Mouse (Mus musculus) thymus, adult 2 months (tissue): Measurements from ENCODE around the gene Sec31a. TPM values are rescaled to one million over a fixed set of nuclear protein-coding genes. Genes with fewer than 3 reads are reported as not detected.
A peak's percentile ranks its signal among the peaks of the same experiment; 100 is the strongest.

Experiments used
- DNase-seq: peaks from one replicate; pipeline ENCODE4 v3.0.0; 2021
- H3K27ac ChIP-seq: fragments of 200-500 bp; 2 replicates; pipeline ENCODE4 v1.5.1; 2012; ENCODE audit warnings: low read length, control low read depth; ENCODE audit not compliant: control insufficient read depth, insufficient read depth
- H3K27me3 ChIP-seq: fragments of 200-500 bp; 2 replicates; pipeline ENCODE4 v1.6.1; 2012; ENCODE audit warnings: mild to moderate bottlenecking, low read length, moderate library complexity, mixed read lengths; ENCODE audit not compliant: control insufficient read depth, insufficient read depth
- H3K36me3 ChIP-seq: fragments of 200-500 bp; 2 replicates; pipeline ENCODE4 v1.6.1; 2012; ENCODE audit warnings: mild to moderate bottlenecking, low read length, moderate library complexity; ENCODE audit not compliant: control insufficient read depth, insufficient read depth
- H3K4me1 ChIP-seq: fragments of 200-500 bp; replicated peaks from 2 replicates; pipeline ENCODE4 v1.6.1; 2012; ENCODE audit warnings: low read length; ENCODE audit not compliant: control insufficient read depth, insufficient read depth
- H3K4me3 ChIP-seq: fragments of 200-500 bp; 2 replicates; pipeline ENCODE4 v1.5.1; 2012; ENCODE audit warnings: mild to moderate bottlenecking, low read length, control low read depth, moderate library complexity; ENCODE audit not compliant: control insufficient read depth, insufficient read depth
- CTCF ChIP-seq: fragments of 200-500 bp; IDR thresholded peaks from 2 replicates; pipeline ENCODE4 v1.5.1; 2012; ENCODE audit warnings: mild to moderate bottlenecking, control low read depth, low read length, moderate library complexity, borderline replicate concordance; ENCODE audit not compliant: control insufficient read depth, poor library complexity, insufficient read depth; ENCODE audit errors: extremely low read depth
- POLR2A ChIP-seq: fragments of 200-500 bp; IDR thresholded peaks from 2 replicates; pipeline ENCODE4 v1.6.1; 2012; ENCODE audit warnings: mild to moderate bottlenecking, low read length, control low read depth, moderate library complexity; ENCODE audit not compliant: control insufficient read depth, poor library complexity, insufficient read depth; ENCODE audit errors: extremely low read depth
- WGBS: fragments of 180-500 bp; shearing (Covaris S2); methylation state at CpG from one replicate; pipeline ENCODE4 v1.1.7; 2018; 5-methylcytosine and 5-hydroxymethylcytosine counted together
- polyA plus RNA-seq: library from polyadenylated mRNA; depleted of rRNA; stranded (reverse); fragments of >200 nt; gene quantifications from 2 replicates; pipeline ENCODE4 v1.2.3, GENCODE M21; 2012

The Sec31a gene
- polyA plus RNA-seq, 1 experiment = 222 TPM

DNA sequence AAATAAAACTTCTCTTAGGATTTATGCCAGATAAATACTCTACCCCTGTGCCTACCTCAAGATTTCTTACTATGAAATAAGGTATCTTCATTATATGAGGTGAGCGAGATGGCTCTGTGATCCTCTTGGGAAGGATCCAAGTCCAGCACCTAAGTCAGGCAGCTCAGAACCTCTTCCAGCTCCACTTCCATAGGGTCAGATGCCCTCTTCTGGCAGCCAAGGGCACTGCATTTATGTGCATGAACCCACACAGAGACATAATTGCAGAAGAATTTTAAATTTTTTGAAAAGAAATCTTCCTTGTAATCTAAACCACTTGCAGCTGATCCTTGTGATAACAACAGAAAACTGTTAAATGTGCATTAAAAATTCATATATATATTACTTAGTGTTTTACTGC is 70.9 kb downstream of the Sec31a start:
- no peak for TF ChIP-seq POLR2A
- no peak for TF ChIP-seq CTCF
- Histone ChIP-seq H3K4me3 (no peak overlapping the region), H3K27ac (no peak overlapping the region), H3K36me3 (no peaks in the 10 kb centered on the region), H3K4me1 (no peaks in the 10 kb centered on the region), H3K27me3 (no peaks in the 10 kb centered on the region)
- WGBS = 94% methylated on average over 1 of the region's 1 CpGs
- DNase-seq = peak; percentile 46

DNA sequence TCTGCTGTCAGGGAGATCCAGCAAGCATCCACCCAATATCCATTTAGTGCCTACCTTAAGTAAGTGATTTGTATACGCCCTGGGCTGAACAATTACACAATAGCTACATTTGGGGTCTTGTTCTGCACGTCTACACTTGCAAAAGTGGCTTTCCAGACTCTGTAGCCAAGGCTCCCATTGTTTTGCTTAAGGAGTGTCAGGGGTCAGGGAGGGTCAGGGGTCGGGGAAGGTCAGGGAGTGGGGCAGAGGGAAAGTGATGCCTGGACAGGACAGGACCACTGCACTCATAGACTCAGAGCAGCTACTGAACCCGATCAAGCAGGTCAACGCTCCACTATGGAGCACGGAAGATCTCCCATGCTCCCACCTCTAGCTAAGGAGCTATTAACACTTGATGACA is 72.9 kb downstream of the Sec31a start:
- no peaks in the 10 kb centered on the region for H3K36me3 ChIP-seq
- TF ChIP-seq POLR2A (no peak), CTCF (no peak)
- 90% methylated on average over 6 of the region's 6 CpGs for WGBS

DNA sequence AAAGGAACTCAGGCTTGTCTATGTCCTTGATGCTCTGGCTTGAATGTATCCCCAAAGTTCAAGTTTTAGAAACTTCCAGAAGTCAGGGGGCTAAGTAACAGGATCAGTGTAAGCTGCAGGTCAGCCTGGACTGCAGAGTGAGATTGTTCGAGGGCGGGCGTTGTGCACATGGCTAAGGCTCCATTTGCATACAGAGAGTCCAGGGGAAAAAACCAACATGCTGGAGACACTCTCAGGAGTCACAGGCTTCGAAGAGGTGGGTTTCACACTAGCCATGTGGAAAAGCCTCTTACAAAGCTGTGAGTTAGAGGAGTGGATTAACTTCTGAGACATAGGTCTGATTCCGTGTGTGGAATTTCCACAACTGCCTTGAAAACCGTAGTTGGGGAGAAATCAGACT is 73.6 kb downstream of the Sec31a start:
- no peaks in the 10 kb centered on the region for H3K36me3 ChIP-seq
- no peak overlapping the region for H3K4me3 ChIP-seq
- no peak overlapping the region for H3K27ac ChIP-seq
- WGBS = 93% methylated on average over 6 of the region's 6 CpGs
- H3K4me1 ChIP-seq = no peaks in the 10 kb centered on the region
- no peak for TF ChIP-seq POLR2A
- TF ChIP-seq CTCF = no peak
- DNase-seq = no peak
- H3K27me3 ChIP-seq = no peaks in the 10 kb centered on the region

More for the DNA sequence above, 72.9 kb downstream of the Sec31a start:
- no peak overlapping the region for H3K4me3 ChIP-seq
- no peak overlapping the region for H3K27ac ChIP-seq
- no peaks in the 10 kb centered on the region for H3K27me3 ChIP-seq
- DNase-seq = no peak
- H3K4me1 ChIP-seq = no peaks in the 10 kb centered on the region

DNA sequence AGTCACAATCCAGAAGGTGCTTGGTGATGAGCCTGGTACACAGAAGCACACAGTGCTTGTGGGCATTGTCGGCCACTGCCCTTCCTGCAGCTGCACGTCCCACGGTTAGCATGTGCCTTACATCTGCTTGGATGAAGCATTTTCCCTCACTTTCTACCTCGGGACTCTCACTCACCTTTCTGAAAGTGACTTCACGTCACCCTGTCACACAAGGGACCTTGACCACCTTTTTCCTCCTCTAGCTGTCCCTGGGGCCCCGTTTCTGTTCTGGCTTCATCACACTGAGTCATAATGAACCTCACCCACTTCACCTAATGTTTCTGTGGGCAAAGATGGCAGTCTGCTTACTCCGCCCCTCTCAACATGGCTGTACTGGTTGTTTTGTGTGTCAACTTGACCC is 75.0 kb downstream of the Sec31a start:
- no peaks in the 10 kb centered on the region for H3K4me1 ChIP-seq
- no peak overlapping the region for H3K4me3 ChIP-seq
- DNase-seq = no peak
- TF ChIP-seq CTCF (no peak), POLR2A (no peak)
- H3K36me3 ChIP-seq = no peaks in the 10 kb centered on the region
- WGBS = 93% methylated on average over 7 of the region's 7 CpGs
- H3K27me3 ChIP-seq = no peaks in the 10 kb centered on the region
- no peak overlapping the region for H3K27ac ChIP-seq

DNA sequence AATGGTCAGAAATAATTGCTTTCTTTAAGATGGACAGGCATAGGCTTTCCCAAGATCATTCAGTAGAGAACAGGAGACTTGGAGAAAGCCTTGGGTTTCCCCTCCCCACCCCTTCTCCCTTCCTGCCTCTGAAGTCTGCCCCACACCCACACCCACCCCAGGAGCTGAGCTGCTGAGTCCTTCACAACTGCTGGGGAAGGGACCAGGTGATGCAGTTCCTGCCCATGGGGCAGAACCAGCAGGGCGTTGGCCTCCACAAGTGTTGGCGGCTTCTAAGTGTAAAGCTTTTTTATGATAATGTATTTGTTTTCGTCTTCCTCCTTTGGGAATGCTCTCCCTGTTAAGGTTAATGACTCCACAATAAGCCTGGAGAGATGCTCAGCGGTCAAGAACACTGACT is 78.2 kb downstream of the Sec31a start:
- WGBS = 93% methylated on average over 4 of the region's 4 CpGs
- TF ChIP-seq POLR2A (no peak), CTCF (no peak)
- Histone ChIP-seq H3K4me1 (no peaks in the 10 kb centered on the region), H3K36me3 (no peaks in the 10 kb centered on the region), H3K27me3 (no peaks in the 10 kb centered on the region; the same call in 1 of the 2 replicates), H3K27ac (no peak overlapping the region), H3K4me3 (no peak overlapping the region)
- DNase-seq = no peak

DNA sequence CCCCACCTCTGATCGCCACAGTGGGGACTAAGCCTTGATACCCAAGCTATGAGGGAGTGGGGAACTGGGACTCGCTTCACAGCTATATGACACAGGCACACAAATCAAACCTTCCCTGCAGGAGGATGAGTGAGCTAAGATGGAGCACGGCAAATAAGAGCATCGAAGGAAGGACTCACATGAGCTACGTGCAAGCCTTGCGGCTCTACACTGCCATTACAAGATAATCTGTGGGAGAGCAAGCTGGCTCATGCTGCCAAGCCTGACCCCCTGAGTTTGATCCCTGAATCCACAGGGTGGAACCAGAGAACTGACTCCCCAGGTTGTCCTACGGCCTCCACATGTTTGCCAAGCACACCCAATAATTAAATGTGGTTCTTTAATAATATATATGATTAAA is 79.2 kb downstream of the Sec31a start:
- H3K36me3 ChIP-seq = no peaks in the 10 kb centered on the region
- WGBS = 91% methylated on average over 7 of the region's 7 CpGs
- no peak overlapping the region for H3K4me3 ChIP-seq
- no peak for TF ChIP-seq POLR2A
- TF ChIP-seq CTCF = no peak
- H3K4me1 ChIP-seq = no peaks in the 10 kb centered on the region
- no peak for DNase-seq
- H3K27ac ChIP-seq = no peak overlapping the region
- H3K27me3 ChIP-seq = no peaks in the 10 kb centered on the region; the same call in 1 of the 2 replicates

DNA sequence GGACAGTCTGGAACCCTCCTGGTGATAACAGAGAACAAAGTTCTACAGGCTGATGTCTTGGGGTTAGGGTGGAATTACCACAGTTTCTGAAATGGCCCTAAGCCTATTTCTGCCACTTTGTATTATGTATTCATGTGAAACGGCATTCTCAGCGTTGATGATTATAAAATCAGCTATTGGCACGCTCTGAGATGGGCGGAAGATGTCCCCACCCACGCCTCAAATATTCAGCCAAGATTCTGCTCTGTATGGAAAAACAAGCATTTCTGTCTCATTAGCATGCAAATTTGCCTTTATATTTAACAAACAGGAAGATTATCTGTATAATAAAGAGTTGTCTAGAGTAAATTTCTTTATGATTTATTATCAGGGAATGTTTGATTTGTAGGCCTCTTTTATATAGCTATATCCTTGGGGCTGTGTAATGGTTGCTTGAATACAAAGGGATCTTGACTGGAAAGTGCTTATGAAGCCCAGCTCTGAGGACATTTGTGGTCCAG is 80.4 kb downstream of the Sec31a start:
- Histone ChIP-seq H3K4me1 (no peaks in the 10 kb centered on the region), H3K27ac (no peak overlapping the region), H3K27me3 (no peaks in the 10 kb centered on the region; the same call in 1 of the 2 replicates), H3K4me3 (no peak overlapping the region), H3K36me3 (no peaks in the 10 kb centered on the region)
- TF ChIP-seq POLR2A (no peak), CTCF (no peak)
- no peak for DNase-seq
- WGBS = 94% methylated on average over 5 of the region's 5 CpGs
